Mouse (Mus musculus) erythroblast, embryonic 14.5 days (primary cell): ENCODE measurements around the gene Cul7.

Experiments
- GATA1 ChIP-seq: IDR thresholded peaks from 2 replicates; pipeline ENCODE4 v1.6.1; 2012; ENCODE audit warnings: low read length, inconsistent platforms, mixed read lengths
- TAL1 ChIP-seq: IDR thresholded peaks from 3 replicates; pipeline ENCODE4 v1.6.1; 2012; ENCODE audit warnings: low read length, inconsistent platforms, mixed read lengths

DNA sequence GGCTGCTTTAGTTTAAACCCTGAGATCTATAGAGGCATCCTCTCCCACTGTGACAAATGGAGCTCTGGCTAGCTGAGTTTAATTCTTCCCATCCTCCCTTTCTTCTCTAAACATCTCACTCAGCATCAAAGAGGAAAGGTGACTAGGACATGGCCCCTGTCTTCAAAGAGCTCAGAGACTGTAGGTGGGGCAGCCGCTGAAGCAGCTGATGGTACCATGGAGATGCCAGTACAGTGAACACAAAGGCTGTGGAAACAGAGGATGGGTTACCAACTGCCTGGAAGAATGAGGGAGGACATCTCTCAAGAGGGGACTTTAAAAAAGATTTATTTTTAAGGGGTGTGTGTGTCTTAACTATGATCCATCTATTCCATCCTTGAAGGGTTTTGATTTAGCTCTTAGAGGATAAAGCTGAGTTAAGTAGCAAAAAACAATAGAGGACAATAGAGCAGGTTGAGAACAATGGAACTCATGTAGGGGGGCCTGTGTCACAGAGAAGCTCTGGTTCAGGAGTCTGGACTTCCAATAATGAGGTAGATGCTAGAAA, 44.5 kb downstream of the Cul7 start:
- TF ChIP-seq GATA1 (no peak), TAL1 (no peak)
